Mouse (Mus musculus): ENCODE measurements around the gene Tmem141. TPM values are rescaled to one million over a fixed set of nuclear protein-coding genes. Genes with fewer than 3 reads are reported as not detected.

Tmem141 gene
- total RNA-seq, 4 experiments from 2014 or later, result 18.0 to 47.8 (median 27.3) TPM

- peak; percentile 80 for DNase-seq
Measured at GRCm38 (mm10) chr2:25607761-25608622, 13.8 kb downstream of the Tmem141 start, which contains the start of gene Rabl6. Gene Rabl6, minus strand, starts transcription at chr2:25608521.

DNA sequence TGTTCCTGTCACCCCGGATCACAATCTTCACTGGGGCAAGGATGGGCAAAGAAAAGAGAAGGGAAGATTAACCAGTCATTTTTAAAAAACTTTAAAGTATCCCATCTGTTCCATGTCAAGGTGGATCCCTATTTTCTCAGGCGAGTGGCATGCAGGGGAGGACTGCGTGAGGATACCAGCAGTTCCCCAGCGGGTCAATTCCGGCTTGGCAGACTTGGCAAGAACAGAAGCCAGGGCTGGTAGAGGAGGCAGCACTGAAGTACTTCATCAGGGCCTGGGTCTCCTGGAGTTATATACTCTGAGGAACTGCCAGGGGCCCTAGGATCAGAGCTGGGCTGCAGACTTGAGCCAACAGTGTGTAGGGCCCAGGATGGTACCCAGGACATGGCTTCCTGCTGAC lies 19.3 kb downstream of the Tmem141 start:
- DNase-seq, result no peak

DNA sequence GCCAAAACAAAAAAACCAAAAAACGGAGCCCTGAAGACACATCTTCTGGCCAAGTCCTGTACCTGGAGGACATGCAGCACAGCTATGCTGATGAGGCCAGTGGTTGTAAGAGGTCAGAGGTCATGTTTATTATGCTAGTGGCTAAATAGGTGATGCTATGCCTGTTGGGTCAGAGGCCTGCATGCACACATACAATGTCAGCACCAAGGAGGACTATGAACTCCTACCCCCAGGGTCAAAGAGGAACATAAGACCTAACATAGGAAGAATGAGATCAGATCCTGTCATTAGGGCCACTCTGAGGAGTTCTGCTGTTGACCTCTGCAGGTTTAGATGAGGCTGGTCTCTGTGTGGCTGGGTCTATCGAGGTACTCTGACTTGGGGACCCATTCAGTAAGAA lies 21.8 kb downstream of the Tmem141 start:
- no peak for DNase-seq

DNA sequence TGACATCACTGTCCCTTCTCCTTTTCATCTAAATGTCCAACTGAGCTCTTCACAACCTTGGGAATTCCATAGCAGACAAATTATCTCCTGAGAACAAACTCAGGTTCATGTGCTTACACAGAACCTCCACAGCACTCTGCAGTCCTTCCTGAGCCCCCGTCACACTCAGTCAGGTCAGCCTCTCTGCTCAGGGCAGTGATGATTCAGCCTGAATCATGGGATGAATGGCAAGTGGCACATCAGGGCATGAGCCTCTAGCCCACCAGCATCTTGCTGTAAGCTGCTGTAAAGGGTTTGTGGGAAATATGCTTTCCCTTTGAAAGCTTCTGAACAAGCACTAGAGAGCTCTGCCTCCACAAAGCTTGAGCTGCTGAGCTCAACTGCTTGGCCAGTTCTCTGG lies 23.1 kb downstream of the Tmem141 start:
- no peak for DNase-seq

DNA sequence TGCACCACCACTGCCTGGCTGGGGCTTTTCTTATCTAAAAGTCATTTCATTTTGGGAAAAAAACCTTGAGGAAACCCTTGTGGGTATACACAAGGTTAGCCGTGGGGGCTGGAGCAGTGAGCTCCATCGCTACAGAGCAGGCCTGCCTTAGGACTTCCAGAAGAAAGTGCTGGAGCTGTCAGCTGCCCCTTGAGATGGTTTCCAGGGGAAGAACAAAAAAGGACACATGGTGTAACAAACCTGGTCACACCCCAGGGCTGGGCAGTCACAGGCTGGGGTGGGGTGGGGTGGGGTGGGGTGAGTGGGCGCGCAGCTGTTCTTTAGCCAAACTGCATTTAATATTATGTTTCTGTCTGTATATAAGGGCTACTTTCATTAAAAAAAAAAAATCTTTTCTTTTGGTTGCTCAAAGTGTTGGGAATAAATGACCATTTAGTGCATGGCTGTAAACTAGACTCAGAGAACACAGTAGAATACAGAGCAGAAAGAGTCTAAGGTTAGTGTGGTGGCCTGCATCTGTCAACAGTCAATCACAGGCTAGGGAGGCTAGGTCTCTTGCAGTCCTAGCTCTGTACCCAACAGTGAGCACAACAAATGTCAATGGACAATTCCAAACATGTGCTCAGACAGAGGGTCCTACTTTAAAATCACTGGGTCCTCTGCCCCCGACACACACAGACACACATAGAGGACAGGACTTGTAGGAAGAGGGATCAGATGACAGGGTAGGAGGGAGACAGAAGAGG lies 24.9 kb downstream of the Tmem141 start:
- no peak for DNase-seq

DNA sequence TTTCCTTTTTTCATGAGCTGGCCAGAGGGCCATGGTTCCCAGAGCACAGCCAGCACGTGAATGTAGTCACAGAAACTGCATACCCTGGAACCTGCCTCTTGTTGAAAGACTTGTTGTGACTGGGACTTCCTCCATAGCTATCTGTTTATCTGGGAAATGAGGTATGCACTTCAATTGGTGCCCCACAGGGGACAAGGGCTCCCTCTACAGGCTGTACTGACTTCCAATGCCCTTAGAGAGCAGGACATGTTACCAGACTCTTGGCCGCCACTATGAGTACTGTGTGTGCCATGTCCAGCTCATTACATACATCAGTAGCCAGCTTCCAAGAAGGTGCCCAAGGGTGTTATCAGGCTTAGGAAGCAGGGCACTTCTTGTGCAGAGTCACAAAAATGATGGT lies 29.9 kb downstream of the Tmem141 start:
- no peak for DNase-seq

GRCm38 (mm10) chr2:25588227-25588907 lies 33.4 kb downstream of the Tmem141 start:
- no peak for DNase-seq

GRCm38 (mm10) chr2:25587290-25587689 lies 34.5 kb downstream of the Tmem141 start:
- DNase-seq, result no peak

DNA sequence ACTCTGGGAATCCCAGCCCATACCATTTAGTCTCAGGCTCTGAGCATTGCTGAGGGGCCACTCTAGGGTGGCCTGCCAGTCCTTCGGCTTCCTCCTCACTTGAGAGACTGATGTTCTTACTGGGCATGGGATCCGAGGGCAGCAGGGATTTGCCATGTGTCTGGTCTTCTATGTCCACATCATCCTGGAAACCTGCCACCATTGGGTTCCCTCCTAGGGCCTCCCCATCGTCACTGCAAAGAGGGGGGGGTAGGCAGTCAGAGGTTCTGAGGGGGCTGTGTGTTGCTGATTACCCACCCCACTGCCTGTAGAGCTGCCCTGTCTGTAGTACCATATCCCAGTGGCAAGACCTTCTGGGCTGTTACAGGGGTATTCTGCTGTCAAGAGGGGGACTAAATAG lies 36.2 kb downstream of the Tmem141 start:
- DNase-seq, result no peak

DNA sequence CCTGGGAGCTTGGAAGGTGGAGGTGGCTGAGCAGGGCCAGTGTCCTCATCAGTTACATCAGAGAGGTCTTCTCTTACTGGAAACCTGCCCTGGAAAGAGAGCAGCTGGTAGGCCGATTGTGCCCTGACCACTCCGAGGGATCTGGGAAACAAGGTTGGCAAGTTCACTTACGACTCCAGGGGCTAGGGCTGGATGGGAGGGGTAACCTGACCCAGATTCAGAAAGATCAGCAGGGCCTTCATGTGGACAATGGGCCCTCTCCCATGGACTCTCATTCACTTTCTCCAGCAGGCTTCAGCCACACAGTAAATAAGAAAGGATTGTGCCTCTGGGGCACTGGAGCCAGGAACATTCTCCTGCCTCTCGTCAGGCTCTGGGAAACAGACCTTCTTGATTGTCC lies 36.9 kb downstream of the Tmem141 start:
- no peak for DNase-seq

- no peak for DNase-seq
Measured at GRCm38 (mm10) chr2:25584152-25584551, 37.7 kb downstream of the Tmem141 start.

DNA sequence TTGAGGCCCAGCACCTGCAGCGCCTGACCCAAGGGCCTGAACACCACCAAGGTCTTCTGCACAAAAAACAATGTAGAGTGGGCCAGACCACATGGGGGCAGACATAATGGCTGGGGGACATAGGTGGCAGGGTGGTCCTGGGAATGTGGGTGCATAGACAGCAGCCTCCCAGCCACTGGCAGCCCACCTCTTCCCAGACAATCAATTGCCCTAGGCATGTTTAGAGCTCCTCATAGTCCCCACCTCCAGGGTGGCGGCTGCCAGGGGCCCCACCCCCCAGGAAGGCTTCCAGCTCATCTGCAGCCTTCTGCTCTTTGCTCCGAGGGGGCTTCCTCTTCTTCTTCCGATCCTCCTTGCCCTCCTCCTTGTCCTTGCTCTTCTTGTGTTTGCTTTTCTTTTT lies 38.2 kb downstream of the Tmem141 start:
- no peak for DNase-seq

GRCm38 (mm10) chr2:25583120-25583481 lies 38.7 kb downstream of the Tmem141 start:
- DNase-seq, result no peak

GRCm38 (mm10) chr2:25582466-25583119 lies 39.2 kb downstream of the Tmem141 start:
- no peak for DNase-seq

DNA sequence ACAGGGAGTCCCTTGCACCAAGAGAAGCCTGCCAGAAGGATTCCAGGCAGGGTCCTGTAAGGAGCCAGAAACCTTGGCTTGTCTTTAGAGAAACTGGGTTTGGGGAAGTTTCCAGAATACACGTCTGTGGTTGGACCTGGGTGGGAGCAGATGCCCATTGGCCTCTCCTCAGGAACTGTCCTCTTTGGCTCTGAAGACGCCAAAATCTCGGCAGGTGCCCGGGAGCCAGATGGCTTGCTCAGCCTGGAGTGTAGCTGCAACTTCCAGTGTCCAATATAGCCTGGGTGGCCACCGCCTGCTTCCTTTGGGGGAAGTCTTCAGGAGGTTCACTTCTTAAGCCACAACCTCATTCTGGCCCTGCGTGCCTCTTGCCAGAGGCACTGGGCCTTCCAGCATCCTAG lies 39.9 kb downstream of the Tmem141 start:
- no peak for DNase-seq

GRCm38 (mm10) chr2:25581294-25581864 lies 40.4 kb downstream of the Tmem141 start, which contains the start of gene Ajm1:
Gene Ajm1, minus strand, starts transcription at chr2:25581757.
- DNase-seq, result no peak

- DNase-seq, result no peak
Measured at GRCm38 (mm10) chr2:25580621-25581101, 41.1 kb downstream of the Tmem141 start.

DNA sequence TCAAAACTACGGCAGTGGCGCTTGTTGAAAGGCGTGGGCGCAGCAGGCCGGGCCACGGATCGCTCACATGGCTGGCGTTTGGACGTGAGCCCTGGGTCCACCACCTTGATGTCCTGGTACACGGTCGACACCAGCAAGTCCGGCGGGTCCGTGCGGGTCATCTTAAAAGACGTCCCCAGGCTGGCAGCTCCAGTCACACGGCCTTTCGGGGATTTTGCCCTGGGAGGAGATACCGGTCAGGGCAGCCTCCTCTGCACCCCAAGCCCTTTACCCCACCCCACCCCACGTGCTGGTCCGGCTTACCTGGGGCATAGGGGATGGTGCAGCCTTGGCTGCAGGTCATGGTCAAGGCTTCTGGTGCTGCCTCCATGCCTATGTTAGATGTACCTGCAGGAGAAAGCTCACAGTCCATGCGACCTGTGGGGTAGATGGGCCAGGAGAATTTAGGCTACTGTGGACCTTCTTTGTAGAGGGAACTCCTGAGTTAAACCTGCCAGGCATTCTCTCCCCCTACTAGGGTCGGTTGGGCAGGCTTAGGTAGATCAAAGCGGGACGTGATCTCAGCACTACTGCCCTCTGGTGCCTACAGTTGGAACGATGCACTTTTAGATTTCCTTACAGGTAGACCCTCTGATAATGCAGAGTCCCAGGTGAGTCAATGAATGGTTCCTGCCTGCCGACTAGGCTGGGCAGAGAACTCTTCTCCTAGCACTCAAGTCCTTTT lies 41.9 kb downstream of the Tmem141 start:
- DNase-seq, result no peak

- no peak for DNase-seq
Measured at GRCm38 (mm10) chr2:25578796-25579736, 42.7 kb downstream of the Tmem141 start.

Measured in adrenal gland, adult 8-10 months (tissue).